Mouse (Mus musculus): ENCODE results near the gene Saal1.

DNA sequence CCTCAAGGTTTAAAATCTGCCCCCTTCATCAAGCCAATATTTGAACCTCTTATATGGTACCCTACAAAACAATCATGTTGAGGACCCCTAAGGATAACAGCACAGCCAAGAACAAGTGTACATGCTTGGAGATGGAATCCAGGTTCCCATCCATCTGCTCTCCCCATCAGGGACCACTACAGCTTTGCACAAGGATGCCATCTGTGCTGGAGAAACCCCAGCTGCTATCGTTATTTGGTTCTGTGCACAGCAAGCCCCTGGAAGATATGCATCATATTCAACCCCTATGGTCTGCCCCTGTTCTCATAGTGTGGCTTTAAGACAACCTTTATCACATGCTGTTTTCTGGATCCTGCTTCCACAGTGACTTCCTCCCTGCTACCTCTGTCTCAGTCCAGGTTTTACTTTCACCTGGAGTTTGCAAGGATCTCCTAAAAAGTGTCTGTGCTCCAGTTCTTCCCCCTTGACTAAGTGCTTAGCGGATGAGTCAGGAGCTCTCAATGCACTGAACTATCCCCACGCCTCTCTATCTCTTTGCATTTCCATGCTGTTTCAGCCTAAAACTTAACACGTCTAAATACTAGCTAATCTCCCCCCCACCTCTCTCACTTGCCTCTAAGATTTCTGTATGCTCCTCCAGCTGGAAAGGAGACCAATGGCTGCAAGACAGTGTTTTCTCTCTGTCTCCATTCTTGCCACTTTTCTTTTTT is 61.9 kb downstream of the Saal1 start:
- TF ChIP-seq USF1 (IDR thresholded peaks at IDR 0.05; ENCODE audit: low read depth, low read length) (no peak), CTCF (IDR thresholded peaks at IDR 0.05 in 2 of 3, conservative IDR thresholded peaks at IDR 0.05 in 1 of 3; ENCODE audit: control insufficient read depth in 1 of 3, insufficient read depth in 1 of 3, low read depth in 2 of 3, low read length in 3 of 3, poor library complexity in 1 of 3, severe bottlenecking in 1 of 3) (no peak), ZKSCAN1 (IDR thresholded peaks at IDR 0.05; ENCODE audit: low read depth, low read length) (no peak), E2F4 (IDR thresholded peaks at IDR 0.05; ENCODE audit: borderline replicate concordance, low read depth, low read length) (no peak), SMC3 (IDR thresholded peaks at IDR 0.05; ENCODE audit: low read depth, low read length) (no peak), GATA1 (IDR thresholded peaks at IDR 0.05; ENCODE audit: low read depth, low read length) (no peak), POLR2A (IDR thresholded peaks at IDR 0.05; ENCODE audit: control insufficient read depth in 1 of 2, insufficient read depth in 1 of 2, low read depth in 1 of 2, low read length in 2 of 2, poor library complexity in 1 of 2) (no peak), POLR2AphosphoS5 (IDR thresholded peaks at IDR 0.05; ENCODE audit: borderline replicate concordance, low read depth, low read length) (no peak), ETS1 (IDR thresholded peaks at IDR 0.05; ENCODE audit: low read depth, low read length) (no peak), HCFC1 (IDR thresholded peaks at IDR 0.05; ENCODE audit: low read depth, low read length) (no peak), ZMIZ1 (IDR thresholded peaks at IDR 0.05; ENCODE audit: low read depth, low read length) (no peak), RCOR1 (IDR thresholded peaks at IDR 0.05; ENCODE audit: low read depth, low read length) (no peak)
